Mouse (Mus musculus) forebrain, postnatal 0 days (tissue): ENCODE data around the gene Acot12. TPM values are rescaled to one million over a fixed set of nuclear protein-coding genes. Genes with fewer than 3 reads are reported as not detected.
"Not testable (repeated sequence)": the region's sequence is repeated elsewhere in the genome, so short reads cannot be mapped to it uniquely, and the experiment has no call there.

Experiments used
- ATAC-seq: fragments of 200-750 bp; cut with Nextera tagmentation; 2 replicates; pipeline ENCODE4 v1.8.0; 2017; ENCODE audit warnings: mild to moderate bottlenecking, moderate library complexity
- DNase-seq: peaks from one replicate; pipeline ENCODE4 v3.0.0-alpha.2; 2015
- H3K27ac ChIP-seq: fragments of 300-500 bp; sonication (generic); 2 replicates; pipeline ENCODE4 v1.5.1; 2014; ENCODE audit warnings: low read depth, mild to moderate bottlenecking, antibody characterized with exemption, low read length, moderate library complexity, mixed read lengths
- H3K27me3 ChIP-seq: fragments of 300-500 bp; sonication (generic); 2 replicates; pipeline ENCODE4 v1.6.1; 2014; ENCODE audit warnings: mild to moderate bottlenecking, low read length, mixed read lengths; ENCODE audit not compliant: insufficient read depth
- H3K36me3 ChIP-seq: fragments of 300-500 bp; sonication (generic); 2 replicates; pipeline ENCODE4 v1.6.1; 2014; ENCODE audit warnings: mild to moderate bottlenecking, moderate library complexity; ENCODE audit not compliant: insufficient read depth
- H3K4me1 ChIP-seq: fragments of 300-500 bp; sonication (generic); 2 replicates; pipeline ENCODE4 v1.6.1; 2014; ENCODE audit warnings: antibody characterized with exemption; ENCODE audit not compliant: insufficient read depth
- H3K4me2 ChIP-seq: fragments of 300-500 bp; sonication (generic); 2 replicates; pipeline ENCODE4 v1.6.1; 2014; ENCODE audit warnings: low read depth, mild to moderate bottlenecking, moderate library complexity
- H3K4me3 ChIP-seq: fragments of 300-500 bp; sonication (generic); 2 replicates; pipeline ENCODE4 v1.5.1; 2014; ENCODE audit warnings: low read depth, low read length, mixed read lengths
- H3K9ac ChIP-seq: fragments of 300-500 bp; sonication (generic); 2 replicates; pipeline ENCODE4 v1.6.1; 2014; ENCODE audit warnings: mild to moderate bottlenecking
- H3K9me3 ChIP-seq: fragments of 300-500 bp; sonication (generic); 2 replicates; pipeline ENCODE4 v1.6.1; 2016; ENCODE audit warnings: low read length
- CTCF ChIP-seq: sonication (generic); IDR thresholded peaks from 2 replicates; pipeline ENCODE4 v1.5.1; 2016; ENCODE audit warnings: antibody characterized with exemption, control low read depth, low read depth
- WGBS: fragments of 180-500 bp; shearing (Covaris S2); extraction: QIAGEN DNeasy Blood & Tissue Kit; methylation state at CpG from one replicate; pipeline ENCODE4 v1.1.7; 2014; 5-methylcytosine and 5-hydroxymethylcytosine counted together
- polyA plus RNA-seq: library from polyadenylated mRNA; unstranded; fragments of >200 nt; fragmentation: Nextera tagmentation; extraction: Ambion mirVana; gene quantifications from 2 replicates; pipeline ENCODE4 v1.2.1, GENCODE M21; 2015
- total RNA-seq: library from RNA; depleted of rRNA; stranded (reverse); fragments of >200 nt; gene quantifications from 2 replicates; pipeline ENCODE4 v1.2.3, GENCODE M21; 2014

The Acot12 gene
- total and polyA plus RNA-seq, 2 experiments from 2014 or later, result 0.10 to 0.14 TPM

- Histone ChIP-seq H3K4me3 (no peak overlapping the region), H3K4me2 (no peak overlapping the region), H3K9me3 (no peaks in the 10 kb centered on the region), H3K4me1 (no peaks in the 10 kb centered on the region), H3K36me3 (no peaks in the 10 kb centered on the region), H3K9ac (no peak overlapping the region), H3K27ac (no peak overlapping the region), H3K27me3 (no peaks in the 10 kb centered on the region)
- 78% methylated on average over 7 of the region's 7 CpGs for WGBS
- ATAC-seq, result peak; percentile 51; the same call in 1 of the 2 replicates
- TF ChIP-seq CTCF, result no peak
- DNase-seq, result no peak
Measured at GRCm38 (mm10) chr13:91758316-91759048, 17.2 kb downstream of the Acot12 start.

- no peaks in the 10 kb centered on the region for H3K27me3 ChIP-seq
- H3K9me3 ChIP-seq, result no peaks in the 10 kb centered on the region
- no peak overlapping the region for H3K9ac ChIP-seq
- no peaks in the 10 kb centered on the region for H3K36me3 ChIP-seq
- 67% methylated on average over 8 of the region's 8 CpGs for WGBS
- H3K4me2 ChIP-seq, result no peak overlapping the region
- H3K4me1 ChIP-seq, result no peaks in the 10 kb centered on the region
- H3K27ac ChIP-seq, result no peak overlapping the region
- TF ChIP-seq CTCF, result no peak
- DNase-seq (no peak), ATAC-seq (no peak)
- H3K4me3 ChIP-seq, result no peak overlapping the region
Measured at GRCm38 (mm10) chr13:91759791-91760190, 18.5 kb downstream of the Acot12 start.

DNA sequence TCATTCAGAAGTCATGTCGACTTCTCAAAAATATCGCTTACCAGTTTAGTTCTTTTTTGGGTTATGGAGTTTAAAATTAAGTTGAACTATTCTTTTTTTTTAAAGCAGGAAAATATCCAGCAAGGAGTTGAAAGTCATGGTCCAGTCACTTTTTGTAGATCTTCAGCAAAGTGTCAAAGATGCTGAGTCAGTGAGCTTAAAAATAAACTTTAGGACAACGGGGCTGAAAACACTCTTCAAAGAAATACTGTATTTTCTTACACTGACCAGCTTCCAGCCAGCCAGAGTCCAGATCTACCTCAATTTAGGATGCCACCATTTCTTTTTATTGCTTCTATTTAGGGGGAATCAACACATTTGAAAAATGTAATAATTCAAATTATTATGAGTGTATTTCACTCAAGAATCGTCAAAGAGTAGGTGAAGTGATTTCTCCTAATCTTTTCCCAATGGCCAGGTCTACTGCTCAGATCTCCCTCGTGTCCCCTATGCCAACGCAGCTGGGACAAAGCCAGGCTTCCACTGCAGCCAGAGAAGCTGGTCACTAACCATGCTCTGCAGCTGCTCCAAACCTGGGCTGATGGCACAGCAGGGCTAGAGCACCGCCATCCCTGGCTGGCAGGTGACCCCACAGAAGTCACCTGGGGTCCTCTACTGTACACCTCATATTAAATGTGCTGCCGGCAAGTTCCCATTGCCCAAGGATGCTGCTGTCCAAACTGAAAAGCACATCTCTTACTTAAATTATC is 19.2 kb downstream of the Acot12 start:
- no peak for TF ChIP-seq CTCF
- no peaks in the 10 kb centered on the region for H3K4me1 ChIP-seq

DNA sequence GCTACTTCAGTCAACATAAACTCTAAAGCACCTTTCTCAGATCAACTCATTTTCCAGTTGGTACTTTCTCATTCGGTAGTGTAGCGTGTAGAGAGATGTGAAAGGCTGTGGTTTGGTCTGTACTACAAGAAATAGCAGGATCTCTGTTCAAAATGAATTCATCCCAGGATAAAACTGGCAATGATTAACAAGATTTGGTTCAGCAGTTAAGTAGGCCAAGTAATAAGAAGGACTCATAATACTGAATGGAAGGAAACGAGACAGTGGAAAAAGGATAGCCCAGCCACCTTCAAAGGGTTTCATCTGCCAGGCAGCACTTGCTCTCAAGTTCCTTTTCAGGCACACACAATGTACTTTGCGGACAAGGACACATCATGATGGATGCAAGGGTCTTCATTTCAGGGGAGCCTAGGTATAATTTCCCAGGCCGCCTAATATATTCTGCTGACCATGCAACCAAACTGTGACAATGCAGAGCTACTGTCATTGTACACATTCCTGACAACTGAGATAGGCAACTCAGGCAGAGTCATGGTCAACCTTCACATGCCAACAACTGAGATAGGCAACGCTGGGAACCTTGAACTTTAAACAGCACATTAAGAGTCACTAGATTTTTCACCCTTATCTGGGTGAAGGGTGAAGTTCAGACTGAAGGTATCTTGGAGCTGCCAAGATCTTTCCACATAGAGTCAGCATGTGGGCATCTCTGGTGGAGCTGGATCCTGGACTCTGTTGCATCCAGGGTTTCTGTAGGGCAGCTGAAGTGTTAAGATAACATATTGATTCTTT is 20.5 kb downstream of the Acot12 start:
- H3K27ac ChIP-seq, result no peak overlapping the region
- H3K4me1 ChIP-seq, result no peaks in the 10 kb centered on the region
- TF ChIP-seq CTCF, result no peak
- no peak overlapping the region for H3K4me2 ChIP-seq
- no peak overlapping the region for H3K9ac ChIP-seq
- WGBS, result 90% methylated on average over 6 of the region's 6 CpGs
- no peak overlapping the region for H3K4me3 ChIP-seq
- H3K27me3 ChIP-seq, result no peaks in the 10 kb centered on the region
- ATAC-seq (no peak), DNase-seq (no peak)
- H3K9me3 ChIP-seq, result no peaks in the 10 kb centered on the region
- no peaks in the 10 kb centered on the region for H3K36me3 ChIP-seq

More for the DNA sequence above, 19.2 kb downstream of the Acot12 start:
- WGBS, result 94% methylated on average over 8 of the region's 8 CpGs
- no peak overlapping the region for H3K9ac ChIP-seq
- ATAC-seq, result no peak
- no peaks in the 10 kb centered on the region for H3K27me3 ChIP-seq
- no peaks in the 10 kb centered on the region for H3K36me3 ChIP-seq
- no peak overlapping the region for H3K27ac ChIP-seq
- no peak overlapping the region for H3K4me2 ChIP-seq
- no peak overlapping the region for H3K4me3 ChIP-seq
- no peaks in the 10 kb centered on the region for H3K9me3 ChIP-seq
- no peak for DNase-seq

- not testable (repeated sequence) for H3K36me3 ChIP-seq, DNase-seq, H3K27me3 ChIP-seq, H3K4me2 ChIP-seq, H3K4me3 ChIP-seq, H3K9ac ChIP-seq, H3K9me3 ChIP-seq, ATAC-seq, H3K27ac ChIP-seq, H3K4me1 ChIP-seq
- 98% methylated on average over 3 of the region's 3 CpGs for WGBS
Measured at GRCm38 (mm10) chr13:91763654-91764053, 22.3 kb downstream of the Acot12 start.

DNA sequence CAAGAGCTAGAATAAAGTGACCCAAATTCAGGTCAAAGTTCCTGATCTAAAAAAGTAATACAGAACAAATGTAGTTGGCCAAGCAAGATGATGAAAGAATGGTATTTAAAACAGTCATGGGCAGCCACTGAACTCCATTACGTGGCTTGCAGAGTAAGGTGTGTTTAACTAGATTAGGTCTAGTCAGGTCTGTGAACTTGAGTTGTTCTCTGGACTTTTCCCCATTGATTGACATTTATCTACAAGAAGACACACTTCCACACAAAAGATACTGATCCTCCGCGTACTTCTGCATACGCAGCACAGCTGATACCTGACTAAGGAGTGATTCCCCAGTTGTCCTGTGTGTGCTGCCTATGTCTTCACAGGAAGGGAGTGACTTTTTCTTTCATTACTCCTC is 24.3 kb downstream of the Acot12 start:
- ATAC-seq (no peak), DNase-seq (no peak)
- Histone ChIP-seq H3K4me3 (no peak overlapping the region), H3K36me3 (no peaks in the 10 kb centered on the region), H3K9me3 (no peaks in the 10 kb centered on the region), H3K9ac (no peak overlapping the region), H3K27me3 (no peaks in the 10 kb centered on the region), H3K4me2 (no peak overlapping the region), H3K4me1 (no peaks in the 10 kb centered on the region), H3K27ac (no peak overlapping the region)
- TF ChIP-seq CTCF, result no peak
- WGBS, result 94% methylated on average over 4 of the region's 4 CpGs
